Mouse (Mus musculus) myocyte (in vitro differentiated cells): ENCODE results near the gene Stoml1.

ENCODE experiments used
- CEBPB ChIP-seq: IDR thresholded peaks from 2 replicates; pipeline ENCODE4 v1.6.1; 2011; ENCODE audit warnings: mild to moderate bottlenecking, moderate library complexity; ENCODE audit not compliant: poor library complexity, insufficient read depth, severe bottlenecking
- E2F4 ChIP-seq: IDR thresholded peaks from one replicate; pipeline ENCODE4 v1.6.1; 2011; ENCODE audit warnings: mild to moderate bottlenecking, control low read depth, moderate library complexity; ENCODE audit not compliant: insufficient read depth
- MAX ChIP-seq: IDR thresholded peaks from one replicate; pipeline ENCODE4 v1.6.1; 2011; ENCODE audit warnings: low read depth, mild to moderate bottlenecking, control low read depth
- MYOD1 ChIP-seq, 3 experiments: IDR thresholded peaks; one replicate each; pipeline ENCODE4 v1.6.1; 2011; ENCODE audit warnings: control low read depth in 2 of 3, low read depth in 2 of 3, mild to moderate bottlenecking in 2 of 3, moderate library complexity in 1 of 3; ENCODE audit not compliant: insufficient read length in 2 of 3, control insufficient read depth in 1 of 3
- MYOG ChIP-seq, 3 experiments: IDR thresholded peaks; one replicate each; pipeline ENCODE4 v1.6.1; 2011; ENCODE audit warnings: control low read depth in 2 of 3, low read depth in 2 of 3, mild to moderate bottlenecking in 2 of 3; ENCODE audit not compliant: insufficient read length in 2 of 3, control insufficient read depth in 1 of 3, insufficient read depth in 1 of 3
- POLR2A ChIP-seq: IDR thresholded peaks from one replicate; pipeline ENCODE4 v1.6.1; 2011; ENCODE audit warnings: low read depth, mild to moderate bottlenecking, control low read depth, moderate library complexity; ENCODE audit not compliant: insufficient read length
- POLR2AphosphoS2 ChIP-seq: IDR thresholded peaks from one replicate; pipeline ENCODE4 v1.6.1; 2011; ENCODE audit warnings: low read depth, control low read depth; ENCODE audit not compliant: insufficient read length
- REST ChIP-seq: IDR thresholded peaks from one replicate; pipeline ENCODE4 v1.6.1; 2011; ENCODE audit warnings: mild to moderate bottlenecking, control low read depth, moderate library complexity; ENCODE audit not compliant: insufficient read depth, insufficient read length
- SRF ChIP-seq: IDR thresholded peaks from one replicate; pipeline ENCODE4 v1.6.1; 2011; ENCODE audit warnings: low read depth; ENCODE audit not compliant: control insufficient read depth, insufficient read length
- TCF12 ChIP-seq: IDR thresholded peaks from one replicate; pipeline ENCODE4 v1.6.1; 2011; ENCODE audit warnings: mild to moderate bottlenecking, control low read depth; ENCODE audit not compliant: poor library complexity, insufficient read depth, severe bottlenecking
- TCF3 ChIP-seq: IDR thresholded peaks from one replicate; pipeline ENCODE4 v1.6.1; 2011; ENCODE audit warnings: low read depth, control low read depth; ENCODE audit not compliant: insufficient read length
- USF1 ChIP-seq: IDR thresholded peaks from one replicate; pipeline ENCODE4 v1.6.1; 2011; ENCODE audit warnings: low read depth, mild to moderate bottlenecking, control low read depth, moderate library complexity

- TF ChIP-seq USF1 = no peak
- TF ChIP-seq REST = no peak
- no peak for TF ChIP-seq POLR2A
- no peak for TF ChIP-seq E2F4
- TF ChIP-seq TCF3 = no peak
- no peak for TF ChIP-seq POLR2AphosphoS2
- no peak for TF ChIP-seq MAX
- no peak for TF ChIP-seq TCF12
- no peak for TF ChIP-seq MYOG (IDR thresholded peaks at IDR 0.05; ENCODE audit: control insufficient read depth in 1 of 3, insufficient read depth in 1 of 3, insufficient read length in 2 of 3, low read depth in 2 of 3)
- TF ChIP-seq SRF = no peak
- TF ChIP-seq MYOD1 (IDR thresholded peaks at IDR 0.05; ENCODE audit: control insufficient read depth in 1 of 3, insufficient read length in 2 of 3, low read depth in 2 of 3) = no peak
- TF ChIP-seq CEBPB = no peak
Observed at GRCm38 (mm10) chr9:58248746-58249413, 4.1 kb upstream of the Stoml1 start.
